Mouse (Mus musculus): ENCODE data around the gene Lrpprc.

DNA sequence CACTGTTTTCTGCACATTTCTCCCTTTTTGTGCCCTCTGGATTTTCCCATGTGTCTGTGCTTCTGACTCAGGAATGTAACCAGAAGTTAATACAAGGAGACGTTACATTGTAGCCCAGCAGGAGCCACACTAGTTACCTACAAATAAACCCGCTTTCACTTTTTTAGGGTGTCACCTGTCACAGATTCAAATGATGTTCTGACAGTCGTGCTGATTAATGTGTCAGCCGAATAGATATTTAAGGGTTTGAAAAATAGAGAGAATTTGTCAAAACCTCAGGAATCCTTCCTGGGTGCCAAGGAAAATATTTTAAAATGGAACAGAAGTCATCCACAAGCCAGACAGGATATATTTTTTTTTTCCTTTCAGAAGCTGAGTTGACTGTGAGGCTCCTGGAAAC is 105.3 kb downstream of the Lrpprc start:
- TF ChIP-seq CTCF (IDR thresholded peaks at IDR 0.05; ENCODE audit: borderline replicate concordance, insufficient read depth, low read length) (no peak), POLR2A (IDR thresholded peaks at IDR 0.05; ENCODE audit: low read depth, low read length) (no peak)
